Mouse (Mus musculus) megakaryocyte, embryonic 14.5 days (primary cell): ENCODE measurements around the gene Spata33.
"Not testable (repeated sequence)": the region's sequence is repeated elsewhere in the genome, so short reads cannot be mapped to it uniquely, and the experiment has no call there.

ENCODE experiments used
- FLI1 ChIP-seq: IDR thresholded peaks from 2 replicates; pipeline ENCODE4 v1.6.1; 2012; ENCODE audit warnings: low read length, inconsistent platforms, mixed read lengths
- GATA1 ChIP-seq: IDR thresholded peaks from 3 replicates; pipeline ENCODE4 v1.6.1; 2012; ENCODE audit warnings: mixed read lengths, low read length, inconsistent platforms, borderline replicate concordance

GRCm38 (mm10) chr8:123257593-123257992 is 45.0 kb downstream of the Spata33 start:
- TF ChIP-seq GATA1, FLI1: not testable (repeated sequence)
